Mouse (Mus musculus) thymus, postnatal 25 days (tissue): ENCODE measurements around the gene Hist1h2ai.

Experiments used
- DNase-seq: peaks from one replicate; pipeline ENCODE4 v3.0.0; 2022

The Hist1h2ai gene

DNA sequence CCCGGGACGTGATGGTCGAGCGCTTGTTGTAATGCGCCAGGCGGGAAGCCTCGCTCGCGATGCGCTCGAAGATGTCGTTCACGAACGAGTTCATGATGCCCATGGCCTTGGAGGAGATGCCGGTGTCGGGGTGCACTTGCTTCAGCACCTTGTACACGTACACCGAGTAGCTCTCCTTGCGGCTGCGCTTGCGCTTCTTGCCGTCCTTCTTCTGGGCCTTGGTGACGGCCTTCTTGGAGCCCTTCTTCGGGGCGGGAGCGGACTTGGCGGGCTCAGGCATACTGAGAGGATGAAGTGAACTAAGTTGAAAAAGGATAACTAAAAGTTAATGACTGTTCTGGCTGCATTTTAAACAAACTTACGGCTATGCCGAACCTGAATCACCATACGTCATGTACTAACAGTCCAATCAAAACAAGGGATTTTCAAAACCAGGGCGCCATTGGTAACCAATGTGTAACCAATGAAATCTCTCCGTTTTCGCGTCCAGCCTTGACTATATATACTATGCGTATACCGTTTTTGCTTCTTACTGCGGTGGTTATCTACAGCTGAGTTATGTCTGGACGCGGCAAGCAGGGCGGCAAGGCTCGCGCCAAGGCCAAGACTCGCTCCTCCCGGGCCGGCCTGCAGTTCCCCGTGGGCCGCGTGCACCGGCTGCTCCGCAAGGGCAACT lies at the start of gene Hist1h2ai, which contains the start of gene Hist1h2bl:
Gene Hist1h2ai (plus strand): TSS at position 559 of the 676 bp plus-strand sequence.
Gene Hist1h2bl (minus strand): TSS at position 280 of the 676 bp plus-strand sequence.
- peak; percentile 86 for DNase-seq

GRCm38 (mm10) chr13:21677305-21677704 lies 38.9 kb upstream of the Hist1h2ai start, which contains the start of gene Olfr1360:
Olfr1360 (minus strand) TSS chr13:21677405.
- no peak for DNase-seq

GRCm38 (mm10) chr13:21697811-21698210 lies 18.4 kb upstream of the Hist1h2ai start, which contains the start of gene Olfr1359:
Olfr1359 (plus strand) TSS chr13:21698111.
- no peak for DNase-seq

- no peak for DNase-seq
Observed at GRCm38 (mm10) chr13:21706669-21707068, 9.6 kb upstream of the Hist1h2ai start.

GRCm38 (mm10) chr13:21710031-21710711 lies 6.1 kb upstream of the Hist1h2ai start:
- peak; percentile 93 for DNase-seq

- peak; percentile 86 for DNase-seq
Observed at GRCm38 (mm10) chr13:21710821-21711525, 5.2 kb upstream of the Hist1h2ai start.

DNA sequence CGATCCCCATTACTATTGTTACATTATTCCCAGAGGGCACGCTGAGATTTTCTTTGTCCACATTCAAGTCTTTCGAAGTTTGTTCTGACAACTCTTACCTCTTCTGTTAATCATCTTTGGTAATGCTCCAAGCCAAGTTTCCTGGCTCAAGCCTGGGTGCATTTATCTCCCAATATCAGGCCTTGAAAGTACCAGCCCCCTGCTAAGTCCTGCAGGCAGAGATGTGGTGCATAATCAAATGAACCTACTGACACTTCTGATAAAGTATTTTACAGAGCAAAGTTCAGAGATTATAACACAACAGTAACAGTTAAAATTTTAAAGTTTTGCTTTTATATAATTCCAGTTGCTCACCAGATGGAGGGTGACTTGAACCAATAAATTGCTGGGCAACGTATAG lies 4.5 kb upstream of the Hist1h2ai start:
- DNase-seq = no peak

GRCm38 (mm10) chr13:21714725-21715124 lies 1.5 kb upstream of the Hist1h2ai start:
- DNase-seq = peak; percentile 76

GRCm38 (mm10) chr13:21715131-21715863 lies 925 bp upstream of the Hist1h2ai start:
- DNase-seq = peak; percentile 12

DNA sequence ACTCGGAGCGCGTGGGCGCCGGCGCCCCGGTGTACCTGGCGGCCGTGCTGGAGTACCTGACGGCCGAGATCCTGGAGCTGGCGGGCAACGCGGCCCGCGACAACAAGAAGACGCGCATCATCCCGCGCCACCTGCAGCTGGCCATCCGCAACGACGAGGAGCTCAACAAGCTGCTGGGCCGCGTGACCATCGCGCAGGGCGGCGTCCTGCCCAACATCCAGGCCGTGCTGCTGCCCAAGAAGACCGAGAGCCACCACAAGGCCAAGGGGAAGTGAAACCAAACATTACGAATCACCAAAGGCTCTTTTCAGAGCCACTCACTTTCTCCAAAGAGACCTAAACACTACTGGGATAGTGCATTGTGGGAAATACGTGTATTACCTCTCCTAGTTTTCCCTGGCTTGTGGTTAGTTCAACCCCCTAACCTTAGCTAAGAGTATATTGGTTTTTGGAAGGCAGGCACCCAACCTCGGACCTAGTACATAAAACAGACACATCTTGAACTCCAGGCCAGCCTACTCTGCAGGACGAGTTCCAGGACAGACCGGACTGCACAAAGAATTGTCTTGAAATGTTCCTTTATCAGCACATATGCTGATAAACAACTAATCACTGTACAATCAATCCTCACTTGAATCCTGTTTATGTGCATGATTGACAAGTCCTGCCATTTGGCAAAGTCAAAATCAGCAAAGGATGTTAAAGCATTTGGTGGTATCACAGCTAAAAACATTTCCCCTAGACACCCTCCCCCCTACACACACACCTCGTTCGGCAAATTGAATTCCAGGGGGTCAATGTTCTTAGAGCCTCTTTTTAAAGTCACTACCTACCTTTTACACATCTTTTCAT lies 544 bp downstream of the Hist1h2ai start:
- peak; percentile 44 for DNase-seq

GRCm38 (mm10) chr13:21717397-21718357 lies 1.5 kb downstream of the Hist1h2ai start, which contains the start of gene Hist1h3h:
Hist1h3h (plus strand) TSS chr13:21717659.
- peak; percentile 91 for DNase-seq

DNA sequence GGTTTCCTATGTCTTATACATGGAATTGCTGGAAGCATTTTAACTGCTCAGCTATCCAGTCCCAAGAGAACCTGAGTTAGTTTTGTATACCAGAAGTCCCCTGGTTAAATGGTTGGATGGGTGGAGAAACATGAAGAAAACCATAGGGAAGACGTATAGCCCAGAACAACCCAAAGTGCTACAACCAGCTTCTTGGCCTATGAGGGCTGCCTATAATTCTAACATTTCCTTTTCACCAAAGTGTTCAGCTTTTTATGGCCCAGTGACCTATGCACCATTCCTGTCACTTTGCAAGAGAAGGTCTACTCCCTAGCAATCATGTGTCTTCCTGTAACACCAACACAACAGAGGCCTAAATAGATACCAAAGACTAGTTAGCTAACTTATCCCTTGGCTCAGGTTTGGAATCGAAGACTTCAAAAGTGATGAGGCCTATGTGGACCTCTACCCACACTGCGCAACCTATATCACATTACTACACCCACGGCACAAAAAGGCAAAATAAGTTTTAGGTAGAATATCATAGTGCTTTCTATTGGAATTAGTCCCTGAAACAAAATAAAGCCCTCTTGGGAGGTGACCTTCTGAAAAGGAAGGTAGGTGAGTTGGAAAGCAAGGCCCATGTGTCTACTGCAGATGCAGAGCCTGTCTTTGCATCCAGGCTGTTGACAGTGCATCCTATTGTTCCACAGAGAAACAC lies 2.3 kb downstream of the Hist1h2ai start:
- DNase-seq = peak; percentile 13

GRCm38 (mm10) chr13:21721107-21721756 lies 5.0 kb downstream of the Hist1h2ai start:
- peak; percentile 20 for DNase-seq

DNA sequence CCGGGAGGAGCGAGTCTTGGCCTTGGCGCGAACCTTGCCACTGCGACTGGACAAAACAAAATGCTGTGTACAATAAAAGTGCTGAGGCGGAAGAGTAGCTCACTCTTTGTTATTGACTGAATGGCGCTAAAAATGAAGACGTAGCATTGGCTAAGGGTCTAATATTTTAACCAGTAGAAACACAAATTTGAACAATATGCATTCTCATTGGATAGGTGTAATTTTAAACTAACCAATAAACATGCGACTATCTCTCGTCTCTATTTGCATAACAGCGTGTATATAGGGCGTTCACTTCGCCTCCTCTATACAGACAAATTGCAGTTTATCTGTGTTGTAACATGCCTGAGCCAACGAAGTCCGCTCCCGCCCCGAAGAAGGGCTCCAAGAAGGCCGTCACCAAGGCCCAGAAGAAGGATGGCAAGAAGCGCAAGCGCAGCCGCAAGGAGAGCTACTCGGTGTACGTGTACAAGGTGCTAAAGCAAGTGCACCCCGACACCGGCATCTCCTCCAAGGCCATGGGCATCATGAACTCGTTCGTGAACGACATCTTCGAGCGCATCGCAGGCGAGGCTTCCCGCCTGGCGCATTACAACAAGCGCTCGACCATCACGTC lies 5.6 kb downstream of the Hist1h2ai start, which contains the start of gene Hist1h2bm:
Gene Hist1h2bm (plus strand): TSS at position 288 of the 616 bp plus-strand sequence.
- peak; percentile 76 for DNase-seq

DNA sequence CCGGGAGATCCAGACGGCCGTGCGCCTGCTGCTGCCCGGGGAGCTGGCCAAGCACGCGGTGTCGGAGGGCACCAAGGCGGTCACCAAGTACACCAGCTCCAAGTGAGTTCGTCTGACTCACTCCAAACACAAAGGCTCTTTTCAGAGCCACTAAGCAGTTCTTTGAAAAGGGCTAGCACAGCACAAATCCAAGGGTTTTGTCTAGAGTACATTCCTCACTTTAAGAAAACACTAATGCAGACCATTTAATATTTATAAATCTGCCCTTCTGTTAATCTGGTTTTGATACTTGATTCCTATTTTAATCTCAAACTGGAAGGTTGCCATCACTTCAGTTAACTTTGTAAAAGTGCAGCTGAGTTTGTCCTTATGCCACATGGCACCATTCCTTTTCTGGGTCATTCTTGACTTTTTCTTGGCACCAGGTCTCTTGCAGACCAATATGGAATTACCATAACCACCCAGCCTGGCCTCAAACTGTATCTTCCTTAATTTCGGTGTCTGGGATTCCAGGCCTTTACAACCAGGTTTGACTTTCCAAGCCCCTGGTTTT lies 6.2 kb downstream of the Hist1h2ai start:
- DNase-seq = no peak

- DNase-seq = peak; percentile 35
Observed at GRCm38 (mm10) chr13:21722993-21723836, 7.0 kb downstream of the Hist1h2ai start.

DNA sequence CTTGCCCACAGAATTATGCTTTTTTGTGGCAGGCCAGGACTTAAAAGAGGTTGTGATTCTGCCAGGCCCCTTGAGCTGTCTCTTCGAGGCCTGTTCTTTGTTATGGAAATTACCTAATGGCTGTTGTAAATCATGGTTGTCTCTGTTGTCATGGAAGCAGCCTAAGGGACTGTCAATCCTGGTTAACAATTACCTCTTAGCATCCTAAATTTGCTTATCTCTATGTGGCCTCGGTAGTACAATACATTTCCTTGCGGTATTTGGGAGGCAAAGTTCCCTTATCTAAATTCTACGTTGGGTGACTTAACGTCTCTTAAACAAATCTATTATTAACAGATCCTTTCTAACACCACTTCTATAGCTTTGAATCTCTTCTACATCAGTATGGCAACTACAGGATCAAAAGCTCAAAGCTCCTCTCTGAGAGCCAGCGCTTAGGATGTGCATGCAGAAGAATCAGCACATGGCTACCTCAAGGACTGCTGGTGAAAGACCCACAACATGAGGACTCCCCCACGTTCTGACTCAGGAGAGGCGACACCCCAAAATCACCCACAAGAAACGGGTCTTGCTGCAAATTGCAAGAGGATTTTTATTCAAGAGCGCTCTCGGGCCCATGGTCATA lies 11.8 kb downstream of the Hist1h2ai start:
- no peak for DNase-seq
